Mouse (Mus musculus) forebrain, embryonic 14.5 days (tissue): ENCODE measurements around the gene Itprip. TPM values are rescaled to one million over a fixed set of nuclear protein-coding genes. Genes with fewer than 3 reads are reported as not detected.
A peak's percentile ranks its signal among the peaks of the same experiment; 100 is the strongest.

Experiments
- ATAC-seq: fragments of 200-750 bp; cut with Nextera tagmentation; 2 replicates; pipeline ENCODE4 v1.8.0; 2017; ENCODE audit warnings: mild to moderate bottlenecking, moderate library complexity
- DNase-seq: peaks from one replicate; pipeline ENCODE4 v3.0.0-alpha.2; 2015; ENCODE audit warnings: low spot score
- H3K27ac ChIP-seq: fragments of 300-500 bp; sonication (generic); 2 replicates; pipeline ENCODE4 v1.5.1; 2014; ENCODE audit warnings: low read depth, mild to moderate bottlenecking, control low read depth, low read length, moderate library complexity
- H3K27me3 ChIP-seq: fragments of 300-500 bp; sonication (generic); replicated peaks from 2 replicates; pipeline ENCODE4 v1.6.1; 2014; ENCODE audit warnings: low read length, control low read depth, mixed read lengths; ENCODE audit not compliant: control insufficient read depth, insufficient read depth
- H3K36me3 ChIP-seq: fragments of 300-500 bp; sonication (generic); 2 replicates; pipeline ENCODE4 v1.6.1; 2014; ENCODE audit warnings: low read length, control low read depth; ENCODE audit not compliant: control insufficient read depth, insufficient read depth
- H3K4me1 ChIP-seq: fragments of 300-500 bp; sonication (generic); 2 replicates; pipeline ENCODE4 v1.6.1; 2014; ENCODE audit warnings: antibody characterized with exemption, low read length, control low read depth; ENCODE audit not compliant: control insufficient read depth, insufficient read depth
- H3K4me2 ChIP-seq: fragments of 300-500 bp; sonication (generic); 2 replicates; pipeline ENCODE4 v1.6.1; 2014; ENCODE audit warnings: mild to moderate bottlenecking, control low read depth, low read length
- H3K4me3 ChIP-seq: fragments of 300-500 bp; sonication (generic); 2 replicates; pipeline ENCODE4 v1.5.1; 2014; ENCODE audit warnings: low read depth, low read length, control low read depth
- H3K9ac ChIP-seq: fragments of 300-500 bp; sonication (generic); 2 replicates; pipeline ENCODE4 v1.6.1; 2014; ENCODE audit warnings: mild to moderate bottlenecking, low read length, control low read depth, moderate library complexity
- H3K9me3 ChIP-seq: fragments of 300-500 bp; sonication (generic); replicated peaks from 2 replicates; pipeline ENCODE4 v1.6.1; 2016; ENCODE audit warnings: low read length, control low read depth, mixed read lengths; ENCODE audit not compliant: control insufficient read depth
- WGBS: fragments of 180-500 bp; shearing (Covaris S2); extraction: QIAGEN DNeasy Blood & Tissue Kit; methylation state at CpG from one replicate; pipeline ENCODE4 v1.1.7; 2014; 5-methylcytosine and 5-hydroxymethylcytosine counted together
- polyA plus RNA-seq: library from polyadenylated mRNA; unstranded; fragments of >200 nt; fragmentation: Nextera tagmentation; extraction: Ambion mirVana; gene quantifications from 2 replicates; pipeline ENCODE4 v1.2.1, GENCODE M21; 2014

The Itprip gene
- 5.4 and 6.4 TPM in 2 replicates for polyA plus RNA-seq

DNA sequence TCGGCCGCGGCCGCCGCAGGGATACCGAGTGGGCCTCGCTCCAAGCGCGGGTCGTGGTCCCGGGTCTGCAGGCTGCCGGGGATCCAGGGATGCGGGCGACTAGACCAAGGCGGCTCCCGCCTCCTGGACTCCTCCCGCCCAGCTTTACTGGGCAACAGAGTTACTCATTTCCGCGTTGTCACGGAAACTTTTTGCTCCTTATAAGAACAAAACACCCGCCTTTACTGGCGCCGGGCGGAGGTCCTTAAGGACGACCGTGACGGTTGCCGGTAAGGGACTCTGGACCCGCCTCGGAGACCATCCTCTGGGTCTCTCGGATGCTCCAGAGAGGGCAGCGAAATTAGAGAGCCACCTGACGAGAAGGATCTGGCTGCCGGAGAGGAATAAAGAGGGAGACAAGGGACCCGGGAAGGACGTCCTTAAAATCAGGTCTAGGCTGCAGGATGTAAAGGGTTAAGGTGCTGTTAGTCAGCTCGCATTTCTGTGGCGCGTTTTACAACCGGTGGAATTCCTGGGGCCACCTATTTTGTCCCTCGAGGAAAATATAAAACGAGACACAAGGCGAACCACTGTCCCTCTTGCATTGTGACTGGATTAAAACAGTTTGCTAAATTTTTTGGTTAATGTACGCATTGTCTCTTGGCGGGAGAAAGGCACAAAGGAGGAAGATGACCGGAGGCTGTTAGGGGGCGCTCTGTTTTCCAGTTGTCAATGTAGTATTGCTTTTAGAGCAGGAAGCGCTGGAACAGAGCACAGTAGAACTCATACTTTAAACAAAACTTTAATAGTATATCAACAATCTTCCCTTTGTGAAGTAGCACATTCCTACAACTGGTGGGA, at the start of gene Itprip, which contains the start of gene Cfap43:
Gene Itprip, minus strand, starts transcription at position 174 of the 840 bp plus-strand sequence.
Gene Cfap43, minus strand, starts transcription at position 162 of the 840 bp plus-strand sequence.
- Histone ChIP-seq H3K4me3 (peak within 1 kb of the TSS; percentile 61), H3K9ac (peak within 1 kb of the TSS; percentile 75), H3K4me1 (peaks cover 17% of the 10 kb centered on the region), H3K4me2 (peak within 1 kb of the TSS; percentile 56), H3K36me3 (no peaks in the 10 kb centered on the region), H3K27ac (peak within 1 kb of the TSS; percentile 74), H3K27me3 (no peaks in the 10 kb centered on the region), H3K9me3 (no peaks in the 10 kb centered on the region)
- DNase-seq (peak; percentile 89), ATAC-seq (peak; percentile 84)
- 0% methylated on average over 48 of the region's 48 CpGs for WGBS

DNA sequence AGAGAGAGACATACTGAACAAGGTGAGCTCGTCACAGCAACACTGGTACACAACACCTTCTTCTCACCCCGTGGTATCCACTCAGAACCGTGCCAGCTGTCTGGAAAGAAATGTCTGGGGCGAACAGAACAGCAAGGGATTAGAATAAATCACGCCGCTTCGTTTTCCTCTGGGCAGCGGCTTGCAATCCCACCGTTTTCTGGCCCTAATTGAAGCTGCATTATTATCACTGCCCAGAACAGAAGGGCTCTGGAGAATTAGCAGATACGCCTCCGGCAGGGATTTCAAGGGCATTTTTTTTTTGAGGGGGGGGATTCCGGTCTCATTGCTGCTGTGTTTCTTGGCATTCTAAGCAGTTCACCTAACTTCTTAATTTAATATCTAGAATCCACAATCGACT, 39.1 kb upstream of the Itprip start:
- H3K36me3 ChIP-seq: no peaks in the 10 kb centered on the region
- H3K4me2 ChIP-seq: no peak overlapping the region
- no peak overlapping the region for H3K27ac ChIP-seq
- H3K4me1 ChIP-seq: no peaks in the 10 kb centered on the region
- 33% methylated on average over 13 of the region's 13 CpGs for WGBS
- H3K9me3 ChIP-seq: no peaks in the 10 kb centered on the region
- no peak overlapping the region for H3K4me3 ChIP-seq
- DNase-seq (peak; percentile 37), ATAC-seq (no peak)
- H3K27me3 ChIP-seq: no peaks in the 10 kb centered on the region
- no peak overlapping the region for H3K9ac ChIP-seq

DNA sequence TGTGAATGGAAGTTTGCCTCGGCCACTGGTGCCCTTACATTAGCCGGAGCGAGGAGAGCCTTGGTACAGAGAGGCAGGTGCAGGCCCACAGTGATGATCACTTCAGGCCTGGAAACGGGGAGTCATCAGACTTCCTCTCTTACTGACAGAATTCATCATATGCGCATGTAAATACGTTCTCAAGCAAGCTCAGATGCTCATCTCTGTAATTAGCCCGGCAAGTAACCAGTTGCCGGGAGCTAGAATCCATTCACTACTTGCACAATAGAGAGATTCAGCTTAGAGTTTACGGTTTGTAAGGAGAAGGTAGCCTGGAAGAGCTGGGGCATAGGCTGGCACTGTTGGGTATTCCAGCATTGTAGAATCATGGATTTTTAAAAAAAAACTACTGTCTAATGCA, 34.1 kb upstream of the Itprip start:
- DNase-seq: peak; percentile 42
- no peak overlapping the region for H3K4me2 ChIP-seq
- H3K9me3 ChIP-seq: no peaks in the 10 kb centered on the region
- H3K4me1 ChIP-seq: no peaks in the 10 kb centered on the region
- ATAC-seq: no peak
- H3K9ac ChIP-seq: no peak overlapping the region; the same call in 1 of the 2 replicates
- no peak overlapping the region for H3K4me3 ChIP-seq
- WGBS: 42% methylated on average over 9 of the region's 9 CpGs
- H3K36me3 ChIP-seq: no peaks in the 10 kb centered on the region
- H3K27ac ChIP-seq: no peak overlapping the region
- no peaks in the 10 kb centered on the region for H3K27me3 ChIP-seq

DNA sequence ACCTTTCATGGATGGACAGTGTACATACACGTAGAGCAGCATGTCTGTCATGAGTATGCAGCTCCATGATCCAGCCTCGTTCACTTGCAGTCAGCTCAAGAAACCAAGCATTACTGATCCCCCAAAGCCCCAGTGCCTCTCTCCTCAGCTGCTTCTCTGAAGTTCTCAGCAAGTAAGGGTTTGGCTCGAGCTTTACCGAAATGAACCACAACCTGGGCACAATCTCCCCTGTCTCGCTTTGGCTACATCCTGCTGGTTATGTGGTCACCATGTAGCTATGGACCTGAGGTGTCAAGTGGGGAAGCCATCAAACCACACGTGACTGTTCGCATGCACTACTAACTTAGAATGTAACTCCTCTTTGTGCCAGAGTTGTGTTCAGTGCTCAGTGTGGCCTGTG, 31.8 kb upstream of the Itprip start:
- ATAC-seq (no peak), DNase-seq (no peak)
- Histone ChIP-seq H3K4me2 (no peak overlapping the region), H3K36me3 (no peaks in the 10 kb centered on the region), H3K4me1 (no peaks in the 10 kb centered on the region), H3K27ac (no peak overlapping the region), H3K27me3 (no peaks in the 10 kb centered on the region), H3K4me3 (no peak overlapping the region), H3K9me3 (no peaks in the 10 kb centered on the region), H3K9ac (no peak overlapping the region)
- WGBS: 86% methylated on average over 7 of the region's 7 CpGs

DNA sequence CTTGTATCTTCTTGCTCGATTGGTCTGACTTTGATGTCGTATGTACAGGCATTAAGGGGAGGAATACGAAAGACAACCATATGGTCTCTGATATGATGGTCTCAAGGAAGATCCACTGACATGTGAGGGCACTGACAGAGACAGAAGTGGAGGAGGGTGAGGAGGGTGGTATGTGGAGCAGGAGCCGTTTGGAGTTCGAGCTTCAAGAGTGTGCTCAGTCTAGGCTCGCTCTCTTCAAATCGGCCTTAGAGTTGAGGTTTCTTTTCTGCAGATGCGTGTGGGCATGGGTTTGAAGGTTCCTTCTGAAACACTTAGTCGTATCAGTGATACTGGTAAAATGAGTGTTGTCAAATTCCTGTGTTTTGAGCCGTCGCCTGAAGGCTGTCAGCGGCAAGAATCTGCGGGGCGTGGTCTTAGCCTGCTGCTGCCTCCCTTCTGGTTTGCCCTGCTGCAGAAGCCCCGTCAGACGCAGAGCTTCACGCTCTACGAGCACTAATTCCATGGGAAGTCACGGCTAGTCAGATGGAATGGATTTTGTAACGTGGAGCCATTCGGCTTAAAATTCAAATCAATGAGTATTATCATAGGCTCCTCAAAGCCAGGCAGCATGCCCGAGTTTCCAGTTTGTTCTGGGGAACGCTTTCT, 27.8 kb upstream of the Itprip start:
- H3K9me3 ChIP-seq: no peaks in the 10 kb centered on the region
- no peaks in the 10 kb centered on the region for H3K27me3 ChIP-seq
- no peaks in the 10 kb centered on the region for H3K4me1 ChIP-seq
- H3K27ac ChIP-seq: no peak overlapping the region
- H3K9ac ChIP-seq: no peak overlapping the region
- no peak overlapping the region for H3K4me2 ChIP-seq
- no peaks in the 10 kb centered on the region for H3K36me3 ChIP-seq
- ATAC-seq (peak; percentile 42; the same call in 1 of the 2 replicates), DNase-seq (peak; percentile 44)
- 57% methylated on average over 23 of the region's 23 CpGs for WGBS
- no peak overlapping the region for H3K4me3 ChIP-seq

DNA sequence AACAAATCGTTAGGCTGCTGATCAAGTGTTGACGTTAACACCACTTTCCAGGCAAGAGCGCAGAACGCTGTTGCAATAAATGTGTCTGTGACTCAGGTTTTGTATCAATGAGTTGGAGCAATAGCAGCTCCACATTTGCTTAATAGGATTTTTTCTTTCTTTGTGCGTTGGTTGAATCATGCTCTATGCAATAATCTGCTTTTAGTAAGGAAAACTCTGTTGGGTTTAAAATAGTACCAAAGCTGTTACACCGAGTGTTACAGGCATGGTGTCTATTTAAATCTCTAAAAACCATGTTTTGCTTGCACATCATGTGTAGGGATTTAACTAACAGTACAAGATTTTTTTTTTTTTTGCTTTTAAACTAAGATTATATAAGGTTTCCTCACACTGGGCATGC, 20.3 kb upstream of the Itprip start:
- Histone ChIP-seq H3K9ac (no peak overlapping the region), H3K36me3 (no peaks in the 10 kb centered on the region), H3K4me2 (no peak overlapping the region), H3K9me3 (no peaks in the 10 kb centered on the region), H3K4me1 (0 out of 2 replicates have a peak, but pooled peaks cover 5% of the 10 kb centered on the region), H3K4me3 (no peak overlapping the region), H3K27me3 (no peaks in the 10 kb centered on the region), H3K27ac (no peak overlapping the region)
- ATAC-seq (no peak), DNase-seq (no peak)
- 37% methylated on average over 6 of the region's 6 CpGs for WGBS

DNA sequence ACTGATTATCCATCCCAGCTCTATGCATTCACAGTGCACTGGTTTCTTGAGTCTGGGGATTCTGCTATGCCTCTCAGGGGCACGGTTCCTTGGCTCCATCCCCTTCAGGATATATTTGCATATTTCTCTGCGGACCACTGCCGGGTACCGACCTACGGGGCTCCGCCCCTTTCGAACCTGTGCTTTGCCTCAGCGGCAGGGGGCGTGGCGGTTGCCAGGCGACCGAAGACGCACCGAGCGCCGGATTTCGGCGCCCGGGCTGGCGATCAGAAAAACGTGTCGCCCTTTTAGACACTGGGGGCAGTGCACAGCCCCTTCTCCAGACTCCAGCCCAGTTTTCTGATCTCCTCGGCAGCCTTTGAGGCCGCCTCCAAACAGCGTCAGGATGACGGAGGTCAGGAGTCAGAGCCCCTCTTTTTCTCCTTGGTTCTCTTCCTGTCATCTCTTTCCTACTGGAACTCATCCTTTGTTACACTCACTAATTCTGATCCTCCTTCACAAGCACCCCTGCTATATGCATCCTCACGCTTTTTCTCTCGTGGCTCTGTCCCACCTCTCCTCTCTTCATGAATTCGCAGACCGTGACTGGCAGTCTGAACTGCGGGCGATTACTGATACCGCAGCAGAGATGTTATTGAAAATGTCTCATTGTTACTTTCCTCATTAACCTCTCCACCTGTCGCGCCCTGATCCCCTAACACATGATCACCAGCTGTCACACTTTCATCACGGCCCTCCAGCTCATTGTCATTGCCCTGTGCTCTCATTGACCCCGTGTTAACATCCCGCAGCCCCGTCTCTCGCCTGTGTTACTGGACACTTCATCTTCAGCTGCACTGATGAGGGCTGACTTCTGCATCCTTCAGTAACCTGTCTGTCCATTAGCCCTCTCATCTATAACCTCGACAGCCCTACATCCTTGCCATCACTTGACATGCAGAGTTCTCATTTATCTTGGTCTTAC, 18.6 kb upstream of the Itprip start, which contains the start of gene Cfap58:
Gene Cfap58, plus strand, starts transcription at position 233 of the 964 bp plus-strand sequence.
- H3K4me2 ChIP-seq: peak within 1 kb of the TSS; percentile 70
- no peaks in the 10 kb centered on the region for H3K9me3 ChIP-seq
- no peaks in the 10 kb centered on the region for H3K36me3 ChIP-seq
- H3K4me3 ChIP-seq: peak within 1 kb of the TSS; percentile 38
- 4% methylated on average over 41 of the region's 41 CpGs for WGBS
- 0 out of 2 replicates have a peak, but pooled peaks cover 5% of the 10 kb centered on the region for H3K4me1 ChIP-seq
- ATAC-seq (peak; percentile 91), DNase-seq (peak; percentile 88)
- H3K9ac ChIP-seq: peak within 1 kb of the TSS; percentile 56
- H3K27ac ChIP-seq: peak within 1 kb of the TSS; percentile 44; the same call in 1 of the 2 replicates
- no peaks in the 10 kb centered on the region for H3K27me3 ChIP-seq

DNA sequence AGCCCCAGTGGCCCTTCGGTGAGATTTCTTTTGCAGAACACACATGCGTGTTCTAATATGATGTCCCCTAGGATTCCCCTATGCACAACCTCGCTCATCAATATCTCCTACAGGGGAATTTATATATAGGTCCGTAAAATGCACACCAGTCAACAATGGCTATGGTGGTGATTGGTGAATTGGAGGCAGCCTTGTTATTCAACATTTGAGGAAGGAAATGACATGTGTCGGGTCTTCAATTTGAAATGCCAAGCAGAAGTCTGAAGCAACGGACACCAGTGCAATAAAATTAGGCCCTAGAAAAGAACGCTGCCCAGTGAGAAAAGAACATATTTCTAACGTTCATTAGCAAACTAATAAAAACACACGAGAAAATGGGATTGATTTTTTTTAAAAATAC, 17.8 kb upstream of the Itprip start:
- Histone ChIP-seq H3K4me3 (peak overlapping the region; percentile 38; the same call in 1 of the 2 replicates), H3K4me2 (peak overlapping the region; percentile 70), H3K9ac (peak overlapping the region; percentile 56), H3K36me3 (no peaks in the 10 kb centered on the region), H3K4me1 (0 out of 2 replicates have a peak, but pooled peaks cover 5% of the 10 kb centered on the region), H3K27ac (no peak overlapping the region), H3K27me3 (no peaks in the 10 kb centered on the region), H3K9me3 (no peaks in the 10 kb centered on the region)
- WGBS: 67% methylated on average over 9 of the region's 9 CpGs
- ATAC-seq (no peak), DNase-seq (no peak)
